Comparison of ENCODE assay signal across 15 mouse cellular contexts in genomic region chr12:12356946-12357345, GRCm38 (mm10).
A peak's percentile ranks its signal among the peaks of the same experiment; 100 is the strongest.
DNase-seq lines count a peak whose midpoint lies in the region; ATAC-seq lines count a peak whose summit lies in the region.
"Had no signal": no experiment of that assay in that cellular context is flagged by ENCODE, and none has a peak within 500 bp of the region (broad histone marks: within the 10 kb centered on the region; RNA-seq: fewer than 3 reads in every experiment).

No protein-coding gene starts in this region.

- 47% methylated on average over 5 of the region's 5 CpGs for WGBS in heart, embryonic 11.5 days (ENCODE audit: insufficient replicate concordance)
- 77% methylated on average over 5 of the region's 5 CpGs for WGBS in hindbrain, embryonic 15.5 days
- WGBS in hindbrain, embryonic 13.5 days: 83% methylated on average over 5 of the region's 5 CpGs

- H3K36me3 ChIP-seq in heart, embryonic 11.5 days (ENCODE audit: control insufficient read depth, insufficient read depth, low read length): 0 out of 2 replicates have a peak, but pooled peaks cover 2% of the 10 kb centered on the region
- peaks cover under 1% of the 10 kb centered on the region; the same call in 1 of the 2 replicates for H3K36me3 ChIP-seq in hindbrain, embryonic 15.5 days
- peaks cover 8% of the 10 kb centered on the region for H3K36me3 ChIP-seq in hindbrain, embryonic 13.5 days
- H3K36me3 ChIP-seq: embryonic facial prominence, embryonic 13.5 days; G1E; limb, embryonic 10.5 days had no signal

- H3K9ac ChIP-seq in heart, embryonic 11.5 days (ENCODE audit: low read depth, low read length): no peak overlapping the region
- no peak overlapping the region for H3K9ac ChIP-seq in hindbrain, embryonic 15.5 days
- no peak overlapping the region for H3K9ac ChIP-seq in hindbrain, embryonic 13.5 days
- H3K9ac ChIP-seq: embryonic facial prominence, embryonic 13.5 days; forebrain, embryonic 15.5 days had no signal

- DNase-seq in heart, adult 18-20 months: no peak
- peak; percentile 50 for DNase-seq in cerebellum, adult 11-12 months
- DNase-seq in cerebellum, postnatal 25 days: peak; percentile 56 to 62
- no peak for DNase-seq in kidney, adult 9 months
- no peak for DNase-seq in adrenal gland, postnatal 36 days
- DNase-seq: kidney, adult 8-10 months; spleen, adult 18-20 months had no signal

- H3K4me1 ChIP-seq in heart, embryonic 11.5 days (ENCODE audit: control insufficient read depth, insufficient read depth, low read length): peaks cover 19% of the 10 kb centered on the region
- 0 out of 2 replicates have a peak, but pooled peaks cover 8% of the 10 kb centered on the region for H3K4me1 ChIP-seq in hindbrain, embryonic 15.5 days (replicated peaks)
- peaks cover 12% of the 10 kb centered on the region; the same call in 1 of the 2 replicates for H3K4me1 ChIP-seq in hindbrain, embryonic 13.5 days (replicated peaks)
- H3K4me1 ChIP-seq: embryonic facial prominence, embryonic 13.5 days; limb, embryonic 10.5 days had no signal

- peak; percentile 35; the same call in 1 of the 2 replicates for ATAC-seq in heart, embryonic 11.5 days (replicated peaks; ENCODE audit: insufficient number of reproducible peaks, low FRiP score, low TSS enrichment)
- ATAC-seq in hindbrain, embryonic 15.5 days (ENCODE audit: low FRiP score, low read depth): no peak
- ATAC-seq in hindbrain, embryonic 13.5 days (ENCODE audit: low FRiP score): no peak
- ATAC-seq: inflammation-experienced regulatory T-cells, adult 6 months had no signal

- H3K27ac ChIP-seq in heart, embryonic 11.5 days (ENCODE audit: low read depth, low read length): peak overlapping the region; percentile 83
- H3K27ac ChIP-seq in hindbrain, embryonic 15.5 days (replicated peaks): 0 out of 2 replicates have a peak overlapping the region, but pooled peaks have one; percentile 6
- no peak overlapping the region for H3K27ac ChIP-seq in hindbrain, embryonic 13.5 days
- H3K27ac ChIP-seq: embryonic facial prominence, embryonic 13.5 days; forebrain, embryonic 15.5 days; limb, embryonic 10.5 days had no signal

- no peaks in the 10 kb centered on the region for H3K9me3 ChIP-seq in heart, embryonic 11.5 days (replicated peaks; ENCODE audit: control insufficient read depth, low read length)
- H3K9me3 ChIP-seq in hindbrain, embryonic 15.5 days: no peaks in the 10 kb centered on the region
- H3K9me3 ChIP-seq in hindbrain, embryonic 13.5 days: no peaks in the 10 kb centered on the region
- H3K9me3 ChIP-seq: embryonic facial prominence, embryonic 13.5 days; forebrain, embryonic 15.5 days; limb, embryonic 10.5 days had no signal

- H3K4me3 ChIP-seq in heart, embryonic 11.5 days (ENCODE audit: low read depth, low read length): no peak overlapping the region
- H3K4me3 ChIP-seq in hindbrain, embryonic 15.5 days: no peak overlapping the region
- H3K4me3 ChIP-seq in hindbrain, embryonic 13.5 days: no peak overlapping the region
- H3K4me3 ChIP-seq: embryonic facial prominence, embryonic 13.5 days; forebrain, embryonic 15.5 days; limb, embryonic 10.5 days had no signal

- H3K4me2 ChIP-seq in heart, embryonic 11.5 days: no peak overlapping the region
- no peak overlapping the region for H3K4me2 ChIP-seq in hindbrain, embryonic 15.5 days
- no peak overlapping the region for H3K4me2 ChIP-seq in hindbrain, embryonic 13.5 days
- H3K4me2 ChIP-seq: embryonic facial prominence, embryonic 13.5 days; forebrain, embryonic 15.5 days had no signal

- no peaks in the 10 kb centered on the region for H3K27me3 ChIP-seq in heart, embryonic 11.5 days (ENCODE audit: control insufficient read depth, insufficient read depth, low read length)
- no peaks in the 10 kb centered on the region for H3K27me3 ChIP-seq in hindbrain, embryonic 15.5 days
- H3K27me3 ChIP-seq in hindbrain, embryonic 13.5 days: no peaks in the 10 kb centered on the region
- H3K27me3 ChIP-seq: embryonic facial prominence, embryonic 13.5 days; forebrain, embryonic 15.5 days had no signal

Comparison
In these comparisons a context has a peak if more than half of its experiments do, and no peak if none do; other contexts are left out.
1. DNase-seq: peak in cerebellum, adult 11-12 months (single experiment) and cerebellum, postnatal 25 days (2 of 2); none in heart, adult 18-20 months (0 of 2), kidney, adult 9 months (single experiment) and adrenal gland, postnatal 36 days (0 of 2).